Mouse (Mus musculus) thymus, adult 2 months (tissue): ENCODE results near the gene Resf1.

ENCODE experiments used
- CTCF ChIP-seq: fragments of 200-500 bp; IDR thresholded peaks from 2 replicates; pipeline ENCODE4 v1.5.1; 2012; ENCODE audit warnings: mild to moderate bottlenecking, control low read depth, low read length, moderate library complexity, borderline replicate concordance; ENCODE audit not compliant: control insufficient read depth, poor library complexity, insufficient read depth; ENCODE audit errors: extremely low read depth
- POLR2A ChIP-seq: fragments of 200-500 bp; IDR thresholded peaks from 2 replicates; pipeline ENCODE4 v1.6.1; 2012; ENCODE audit warnings: mild to moderate bottlenecking, low read length, control low read depth, moderate library complexity; ENCODE audit not compliant: control insufficient read depth, poor library complexity, insufficient read depth; ENCODE audit errors: extremely low read depth

DNA sequence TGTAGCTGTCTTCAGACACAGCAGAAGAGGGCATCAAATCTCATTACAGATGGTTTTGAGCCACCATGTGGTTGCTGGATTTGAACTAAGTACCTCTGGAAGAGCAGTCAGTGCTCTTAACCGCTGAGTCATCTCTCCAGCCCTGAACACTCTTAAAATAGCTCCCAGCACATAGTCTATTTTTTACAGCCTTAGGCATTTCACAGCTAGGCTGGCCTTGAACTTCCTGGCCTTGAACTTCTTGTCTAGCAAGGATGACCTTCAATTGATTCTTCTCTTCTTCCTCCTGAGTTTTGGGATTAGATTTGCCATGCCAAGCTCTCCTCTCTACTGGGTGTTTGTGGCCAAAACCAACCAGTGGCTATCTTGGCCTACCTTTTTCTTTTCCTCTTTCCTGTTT, 2.6 kb downstream of the Resf1 start:
- TF ChIP-seq CTCF (no peak), POLR2A (no peak)
